Mouse (Mus musculus): ENCODE measurements around the gene Prap1.
A peak's percentile ranks its signal among the peaks of the same experiment; 100 is the strongest.
"Not testable (repeated sequence)": the region's sequence is repeated elsewhere in the genome, so short reads cannot be mapped to it uniquely, and the experiment has no call there.

Prap1 gene

GRCm38 (mm10) chr7:140134033-140134432 is 40.8 kb downstream of the Prap1 start:
- not testable (repeated sequence) for DNase-seq (ENCODE audit: low read depth, low spot score)

DNA sequence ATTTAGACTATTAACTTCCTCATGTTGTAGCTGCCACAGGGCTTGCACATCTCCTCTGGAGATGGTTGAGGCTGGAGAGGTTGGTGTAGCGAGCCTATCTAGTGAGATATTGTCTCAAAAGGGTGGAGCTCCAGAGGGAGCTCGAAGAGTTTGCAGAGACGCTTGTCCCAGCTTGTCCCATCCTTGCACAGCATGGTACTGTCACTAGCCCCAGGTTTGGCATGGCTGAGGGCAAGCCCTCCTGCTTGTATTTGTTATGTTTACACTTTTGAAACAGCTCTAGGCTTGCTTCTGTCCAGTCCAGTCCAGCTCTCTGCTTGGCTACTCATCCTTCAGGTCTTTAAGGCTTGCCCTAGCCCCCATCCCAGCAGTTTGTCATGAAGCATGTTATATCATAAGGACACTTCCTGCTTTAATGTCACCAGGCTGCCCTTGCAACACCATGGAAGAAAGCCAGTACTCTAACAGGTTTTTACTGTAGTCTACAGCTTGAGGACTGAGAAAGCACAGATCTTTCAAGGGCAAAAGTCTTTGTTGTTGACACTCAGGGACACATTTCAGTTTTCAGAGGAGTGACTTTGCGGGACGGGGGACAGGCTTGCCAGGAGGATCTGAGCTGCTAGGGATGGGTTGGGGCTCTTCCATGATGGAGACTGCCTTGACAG is 42.0 kb downstream of the Prap1 start:
- DNase-seq (ENCODE audit: low read depth, low spot score), result no peak

DNA sequence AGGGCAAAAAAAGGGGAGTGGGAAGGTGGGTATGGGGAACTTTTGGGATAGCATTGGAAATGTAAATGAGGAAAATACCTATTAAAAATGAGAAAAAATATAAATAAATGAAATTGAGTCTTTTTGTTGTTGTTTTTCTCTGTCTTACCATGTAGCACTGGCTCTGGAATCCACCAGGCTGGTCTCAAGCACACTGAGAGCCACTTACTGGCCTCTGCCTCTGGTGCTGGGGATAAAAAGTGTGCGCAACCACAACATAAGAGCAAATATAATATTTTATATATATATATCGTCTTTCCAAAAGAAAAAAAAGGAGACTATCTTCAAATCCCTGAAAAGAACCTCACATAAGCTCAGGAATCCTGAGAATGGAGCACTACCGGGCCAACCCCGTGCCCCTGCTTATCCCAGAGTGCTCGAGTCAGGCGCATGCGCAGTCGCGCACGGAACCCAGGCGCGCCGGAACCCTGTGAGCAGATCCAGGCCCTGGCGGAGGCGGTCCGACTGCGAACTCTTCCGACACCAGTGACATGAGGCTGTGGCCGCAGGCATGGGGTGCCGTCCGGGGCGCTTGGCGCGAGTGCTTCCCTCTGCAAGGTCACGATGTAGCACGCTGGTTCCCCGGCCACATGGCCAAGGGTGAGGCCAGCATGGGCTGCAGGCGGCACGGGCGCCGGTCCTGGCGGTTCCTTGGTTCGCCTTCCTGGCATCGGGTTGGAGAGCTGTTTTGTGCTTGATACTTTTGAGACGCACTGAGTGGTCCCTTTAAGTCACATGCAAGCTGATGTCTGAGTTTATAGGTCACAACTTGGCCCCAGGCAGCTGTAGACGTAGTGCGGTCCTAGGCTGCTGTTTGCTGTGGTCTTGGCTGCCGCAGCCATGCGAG is 44.2 kb downstream of the Prap1 start, which contains the start of gene Mtg1:
TSS of gene Mtg1 (plus strand) at position 430 of the 886 bp plus-strand sequence.
- DNase-seq (ENCODE audit: low read depth, low spot score), result peak; percentile 89

DNA sequence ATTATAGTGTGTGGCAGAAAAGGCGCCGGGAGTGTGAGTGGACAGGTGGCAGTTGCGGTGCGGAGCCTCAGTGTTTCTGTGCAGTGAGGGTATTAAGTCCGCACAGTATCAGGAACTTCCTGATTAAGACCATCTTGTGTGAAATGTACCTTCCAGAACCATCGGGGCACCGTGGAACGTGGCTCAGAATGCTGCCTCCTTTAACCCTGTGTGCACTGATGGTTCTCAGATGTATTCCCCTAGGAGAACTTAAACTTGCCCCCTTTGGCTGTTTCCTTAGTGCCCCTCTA is 44.8 kb downstream of the Prap1 start:
- DNase-seq (ENCODE audit: low read depth, low spot score), result no peak

- peak; percentile 41 for DNase-seq (ENCODE audit: low read depth, low spot score)
Measured at GRCm38 (mm10) chr7:140141350-140141749, 48.2 kb downstream of the Prap1 start.

- no peak for DNase-seq (ENCODE audit: low read depth, low spot score)
Measured at GRCm38 (mm10) chr7:140144550-140144949, 51.4 kb downstream of the Prap1 start.
